Mouse (Mus musculus) olfactory bulb, adult 2 months (tissue): ENCODE measurements around the gene Prkar2b.

Experiments
- CTCF ChIP-seq: fragments of 200-500 bp; IDR thresholded peaks from 2 replicates; pipeline ENCODE4 v1.5.1; 2012; ENCODE audit warnings: low read depth, mild to moderate bottlenecking, low read length, moderate library complexity; ENCODE audit not compliant: insufficient read depth
- POLR2A ChIP-seq: fragments of 200-500 bp; IDR thresholded peaks from 2 replicates; pipeline ENCODE4 v1.6.1; 2012; ENCODE audit warnings: mild to moderate bottlenecking, low read depth, low read length, moderate library complexity; ENCODE audit not compliant: insufficient read depth

GRCm38 (mm10) chr12:32109201-32109600 lies 48.1 kb upstream of the Prkar2b start:
- no peak for TF ChIP-seq CTCF
- no peak for TF ChIP-seq POLR2A
